Comparison of ENCODE assay signal across 8 mouse cellular contexts in genomic region chr1:39575778-39576375, GRCm38 (mm10). TPM values are rescaled to one million over a fixed set of nuclear protein-coding genes. Genes with fewer than 3 reads are reported as not detected.
DNase-seq lines count a peak whose midpoint lies in the region; ATAC-seq and TF ChIP-seq lines count a peak whose summit lies in the region.

No protein-coding gene starts in this region.

- ATAC-seq in heart, embryonic 15.5 days (replicated peaks; ENCODE audit: insufficient number of reproducible peaks, insufficient read depth, low FRiP score, low read depth) = no peak
- ATAC-seq in forebrain, postnatal 0 days = no peak
- no peak for ATAC-seq in liver, postnatal 0 days

- H3K9me3 ChIP-seq in heart, embryonic 15.5 days (replicated peaks) = no peaks in the 10 kb centered on the region
- H3K9me3 ChIP-seq in MEL (replicated peaks; ENCODE audit: insufficient read depth, low read length) = no peaks in the 10 kb centered on the region
- no peaks in the 10 kb centered on the region for H3K9me3 ChIP-seq in forebrain, postnatal 0 days (ENCODE audit: low read length)
- no peaks in the 10 kb centered on the region for H3K9me3 ChIP-seq in liver, postnatal 0 days (ENCODE audit: low read length)

- peaks cover 24% of the 10 kb centered on the region for H3K4me1 ChIP-seq in heart, embryonic 15.5 days (replicated peaks)
- H3K4me1 ChIP-seq in MEL (ENCODE audit: control insufficient read depth in 1 of 2, insufficient read depth in 2 of 2, low read length in 2 of 2) = peaks cover 7 to 14% of the 10 kb centered on the region in 2 experiments
- peaks cover 9% of the 10 kb centered on the region for H3K4me1 ChIP-seq in forebrain, postnatal 0 days (ENCODE audit: insufficient read depth)
- H3K4me1 ChIP-seq in liver, postnatal 0 days (ENCODE audit: insufficient read depth) = peaks cover 44% of the 10 kb centered on the region

- no peak for TF ChIP-seq CTCF in MEL (IDR thresholded peaks at IDR 0.05 in 2 of 3, conservative IDR thresholded peaks at IDR 0.05 in 1 of 3; ENCODE audit: control insufficient read depth in 1 of 3, insufficient read depth in 1 of 3, low read depth in 2 of 3, low read length in 3 of 3, poor library complexity in 1 of 3, severe bottlenecking in 1 of 3)
- TF ChIP-seq CTCF in forebrain, postnatal 0 days (IDR thresholded peaks at IDR 0.05; ENCODE audit: low read depth) = no peak
- no peak for TF ChIP-seq CTCF in liver, postnatal 0 days (IDR thresholded peaks at IDR 0.05; ENCODE audit: low read depth)

- TF ChIP-seq RAD21 in MEL (IDR thresholded peaks at IDR 0.05; ENCODE audit: low read depth, low read length) = no peak

- 9% methylated on average over 8 of the region's 8 CpGs for WGBS in heart, embryonic 15.5 days
- WGBS in forebrain, postnatal 0 days = 19% methylated on average over 8 of the region's 8 CpGs
- WGBS in liver, postnatal 0 days (ENCODE audit: insufficient replicate concordance) = 3% methylated on average over 8 of the region's 8 CpGs

- intact Hi-C loops in heart, postnatal 14 days (cut with DNase I) = no loop called here

- peak overlapping the region; percentile 78 for H3K4me3 ChIP-seq in heart, embryonic 15.5 days
- peak overlapping the region; percentile 88 to 99 for H3K4me3 ChIP-seq in MEL (ENCODE audit: control insufficient read depth in 1 of 2, insufficient read depth in 1 of 2, low read depth in 2 of 2, low read length in 2 of 2)
- H3K4me3 ChIP-seq in forebrain, postnatal 0 days (ENCODE audit: low read depth, low read length) = peak overlapping the region; percentile 88
- peak overlapping the region; percentile 94 for H3K4me3 ChIP-seq in liver, postnatal 0 days (ENCODE audit: low read depth, low read length)

- TF ChIP-seq POLR2A in MEL (IDR thresholded peaks at IDR 0.05; ENCODE audit: control insufficient read depth in 1 of 2, insufficient read depth in 1 of 2, low read depth in 1 of 2, low read length in 2 of 2, poor library complexity in 1 of 2) = no peak

- H3K27ac ChIP-seq in heart, embryonic 15.5 days = peak overlapping the region; percentile 97
- H3K27ac ChIP-seq in MEL (ENCODE audit: control insufficient read depth, low read depth, low read length) = peak overlapping the region; percentile 77
- H3K27ac ChIP-seq in forebrain, postnatal 0 days (ENCODE audit: low read depth, low read length) = 0 out of 2 replicates have a peak overlapping the region, but pooled peaks have one; percentile 99
- peak overlapping the region; percentile 98 for H3K27ac ChIP-seq in liver, postnatal 0 days (ENCODE audit: low read depth)

- no peaks in the 10 kb centered on the region for H3K27me3 ChIP-seq in heart, embryonic 15.5 days
- H3K27me3 ChIP-seq in MEL (ENCODE audit: control insufficient read depth in 1 of 2, insufficient read depth in 2 of 2, low read length in 2 of 2) = no peaks in the 10 kb centered on the region
- no peaks in the 10 kb centered on the region for H3K27me3 ChIP-seq in forebrain, postnatal 0 days (ENCODE audit: insufficient read depth, low read length)
- no peaks in the 10 kb centered on the region for H3K27me3 ChIP-seq in liver, postnatal 0 days (ENCODE audit: insufficient read depth, low read length)

- DNase-seq in heart, postnatal 14 days = no peak
- peak; percentile 69 for DNase-seq in MEL (ENCODE audit: low read depth, low spot score)
- peak; percentile 2 for DNase-seq in forebrain, postnatal 0 days
- no peak for DNase-seq in liver, postnatal 0 days
- DNase-seq in spleen, postnatal 14 days (ENCODE audit: low spot score in 2 of 2) = no peak
- DNase-seq in frontal cortex, postnatal 36 days (ENCODE audit: low spot score in 2 of 2) = no peak
- no peak for DNase-seq in spleen, adult 18-20 months

- H3K36me3 ChIP-seq in heart, embryonic 15.5 days = no peaks in the 10 kb centered on the region
- peaks cover 9 to 39% of the 10 kb centered on the region in 2 experiments for H3K36me3 ChIP-seq in MEL (ENCODE audit: control insufficient read depth in 1 of 2, insufficient read depth in 2 of 2, low read length in 2 of 2)
- H3K36me3 ChIP-seq in forebrain, postnatal 0 days (ENCODE audit: insufficient read depth) = no peaks in the 10 kb centered on the region
- H3K36me3 ChIP-seq in liver, postnatal 0 days (replicated peaks; ENCODE audit: insufficient read depth, low read length) = peaks cover 4% of the 10 kb centered on the region; the same call in 1 of the 2 replicates

- H3K9ac ChIP-seq in heart, embryonic 15.5 days = peak overlapping the region; percentile 91
- peak overlapping the region; percentile 99 for H3K9ac ChIP-seq in MEL (ENCODE audit: control insufficient read depth, low read depth, low read length, poor library complexity, severe bottlenecking)
- peak overlapping the region; percentile 89 for H3K9ac ChIP-seq in forebrain, postnatal 0 days
- peak overlapping the region; percentile 95 for H3K9ac ChIP-seq in liver, postnatal 0 days (replicated peaks)

- peaks cover 49% of the 10 kb centered on the region for H3K79me2 ChIP-seq in MEL (ENCODE audit: control insufficient read depth, insufficient read depth, low read length, poor library complexity)

- TF ChIP-seq EP300 in MEL (IDR thresholded peaks at IDR 0.05; ENCODE audit: low read depth in 1 of 2, low read length in 2 of 2) = peak in 1 of 2 experiments; percentile 19; a peak in 1 of 4 replicates
- no peak for TF ChIP-seq EP300 in liver, postnatal 0 days (IDR thresholded peaks at IDR 0.05; ENCODE audit: low read depth)

- peak overlapping the region; percentile 76 for H3K4me2 ChIP-seq in heart, embryonic 15.5 days
- H3K4me2 ChIP-seq in forebrain, postnatal 0 days (ENCODE audit: low read depth) = peak overlapping the region; percentile 78
- H3K4me2 ChIP-seq in liver, postnatal 0 days (ENCODE audit: low read depth, low read length) = peak overlapping the region; percentile 96

TF ChIP-seq in MEL, 35 proteins besides CTCF, POLR2A, EP300 and RAD21:
- 0 out of 2 replicates have a peak, but pooled peaks have one; percentile 3 for TF ChIP-seq ETS1 (IDR thresholded peaks at IDR 0.05; ENCODE audit: low read depth, low read length)
- peak; percentile 60 for TF ChIP-seq ZNF384 (IDR thresholded peaks at IDR 0.05; ENCODE audit: low read depth, low read length)
- TF ChIP-seq KAT2A (conservative IDR thresholded peaks at IDR 0.05; ENCODE audit: low read depth, low read length) = no peak
- TF ChIP-seq GABPA (IDR thresholded peaks at IDR 0.05; ENCODE audit: low read depth, low read length) = no peak
- TF ChIP-seq SIN3A (IDR thresholded peaks at IDR 0.05; ENCODE audit: low read length) = peak; percentile 4; the same call in 1 of the 2 replicates
- peak; percentile 53 for TF ChIP-seq MXI1 (IDR thresholded peaks at IDR 0.05; ENCODE audit: low read depth, low read length)
TF ChIP-seq in MEL: peak in this region for 4.

RNA-seq across cellular contexts. Expression of gene Rnf149, which starts 1.3 kb away (rescaled TPM):
- 11.6 and 15.5 TPM in 2 replicates for polyA plus RNA-seq in heart, embryonic 15.5 days (2015; fragmentation: Nextera tagmentation; extraction: Ambion mirVana)
- total RNA-seq in heart, postnatal 14 days (2021) = 10 to 100 TPM; 10.8 to 11.5 TPM
- 33.0 and 37.1 TPM in 2 replicates for total RNA-seq in MEL (2012; rRNA removed)
- polyA plus RNA-seq in MEL (2012; ENCODE audit: insufficient read depth in 1 of 2, insufficient read length in 2 of 2, low read depth in 1 of 2, low replicate concordance in 2 of 2, missing spikeins in 1 of 2) = 10 to 100 TPM in 1 of 2 experiments, not detected in 1; 46.4 TPM
- 27.5 and 29.5 TPM in 2 replicates for total RNA-seq in forebrain, postnatal 0 days (2014; rRNA removed)
- polyA plus RNA-seq in forebrain, postnatal 0 days (2015; fragmentation: Nextera tagmentation; extraction: Ambion mirVana) = 8.5 and 20.0 TPM in 2 replicates
- polyA plus RNA-seq in liver, postnatal 0 days (2015; fragmentation: Nextera tagmentation; extraction: Ambion mirVana) = 25.9 and 26.9 TPM in 2 replicates

RNA-seq across cellular contexts. Expression of gene Cnot11, which starts 41.1 kb away (rescaled TPM):
- 13.3 and 15.2 TPM in 2 replicates for polyA plus RNA-seq in heart, embryonic 15.5 days (2015; fragmentation: Nextera tagmentation; extraction: Ambion mirVana)
- total RNA-seq in heart, postnatal 14 days (2021) = 10 to 100 TPM; 14.7 to 15.7 TPM
- 20.0 and 21.1 TPM in 2 replicates for total RNA-seq in MEL (2012; rRNA removed)
- polyA plus RNA-seq in MEL (2012; ENCODE audit: insufficient read depth in 1 of 2, insufficient read length in 2 of 2, low read depth in 1 of 2, low replicate concordance in 2 of 2, missing spikeins in 1 of 2) = 10 to 100 TPM; 37.9 to 46.0 TPM
- 27.9 and 38.8 TPM in 2 replicates for total RNA-seq in forebrain, postnatal 0 days (2014; rRNA removed)
- polyA plus RNA-seq in forebrain, postnatal 0 days (2015; fragmentation: Nextera tagmentation; extraction: Ambion mirVana) = 11.1 and 11.2 TPM in 2 replicates
- polyA plus RNA-seq in liver, postnatal 0 days (2015; fragmentation: Nextera tagmentation; extraction: Ambion mirVana) = 5.9 and 7.7 TPM in 2 replicates

Comparison
In these comparisons a context has a peak if more than half of its experiments do, and no peak if none do; other contexts are left out.
1. DNase-seq: peak in MEL (single experiment) and forebrain, postnatal 0 days (single experiment); none in heart, postnatal 14 days (0 of 2), liver, postnatal 0 days (single experiment), spleen, postnatal 14 days (0 of 2), frontal cortex, postnatal 36 days (0 of 2) and spleen, adult 18-20 months (0 of 2).
2. Peak in every context shown above with its lines, with median percentiles within 50 percentile points of each other: H3K27ac ChIP-seq, H3K4me2 ChIP-seq, H3K4me3 ChIP-seq and H3K9ac ChIP-seq.